Mouse (Mus musculus) liver, postnatal 0 days (tissue): ENCODE data around the gene Kcnk4. TPM values are rescaled to one million over a fixed set of nuclear protein-coding genes. Genes with fewer than 3 reads are reported as not detected.

Experiments
- ATAC-seq: fragments of 200-750 bp; cut with Nextera tagmentation; 2 replicates; pipeline ENCODE4 v1.8.0; 2017; ENCODE audit warnings: mild to moderate bottlenecking, moderate library complexity
- DNase-seq: peaks from one replicate; pipeline ENCODE4 v3.0.0-alpha.2; 2016
- H3K27ac ChIP-seq: fragments of 300-500 bp; sonication (generic); 2 replicates; pipeline ENCODE4 v1.5.1; 2014; ENCODE audit warnings: antibody characterized with exemption, moderate library complexity, mild to moderate bottlenecking, low read depth
- H3K27me3 ChIP-seq: fragments of 300-500 bp; sonication (generic); 2 replicates; pipeline ENCODE4 v1.6.1; 2014; ENCODE audit warnings: low read length, control low read depth, mixed read lengths; ENCODE audit not compliant: insufficient read depth
- H3K36me3 ChIP-seq: fragments of 300-500 bp; sonication (generic); replicated peaks from 2 replicates; pipeline ENCODE4 v1.6.1; 2014; ENCODE audit warnings: mild to moderate bottlenecking, control low read depth, low read length, moderate library complexity, mixed read lengths; ENCODE audit not compliant: insufficient read depth
- H3K4me1 ChIP-seq: fragments of 300-500 bp; sonication (generic); 2 replicates; pipeline ENCODE4 v1.6.1; 2014; ENCODE audit warnings: antibody characterized with exemption, mild to moderate bottlenecking, control low read depth; ENCODE audit not compliant: insufficient read depth
- H3K4me2 ChIP-seq: fragments of 300-500 bp; sonication (generic); 2 replicates; pipeline ENCODE4 v1.6.1; 2014; ENCODE audit warnings: low read depth, mild to moderate bottlenecking, low read length, moderate library complexity, mixed read lengths
- H3K4me3 ChIP-seq: fragments of 300-500 bp; sonication (generic); 2 replicates; pipeline ENCODE4 v1.5.1; 2014; ENCODE audit warnings: low read depth, low read length
- H3K9ac ChIP-seq: fragments of 300-500 bp; sonication (generic); replicated peaks from 2 replicates; pipeline ENCODE4 v1.6.1; 2014; ENCODE audit warnings: mild to moderate bottlenecking, moderate library complexity
- H3K9me3 ChIP-seq: fragments of 300-500 bp; sonication (generic); 2 replicates; pipeline ENCODE4 v1.6.1; 2016; ENCODE audit warnings: mild to moderate bottlenecking, control low read depth, low read length, mixed read lengths
- CTCF ChIP-seq: sonication (generic); IDR thresholded peaks from 2 replicates; pipeline ENCODE4 v1.5.1; 2016; ENCODE audit warnings: antibody characterized with exemption, low read depth
- EP300 ChIP-seq: IDR thresholded peaks from 2 replicates; pipeline ENCODE4 v1.6.1; 2016; ENCODE audit warnings: antibody characterized with exemption, low read depth, mild to moderate bottlenecking
- WGBS: fragments of 180-500 bp; shearing (Covaris S2); extraction: QIAGEN DNeasy Blood & Tissue Kit; methylation state at CpG from one replicate; pipeline ENCODE4 v1.1.7; 2014; ENCODE audit not compliant: insufficient replicate concordance; 5-methylcytosine and 5-hydroxymethylcytosine counted together
- polyA plus RNA-seq: library from polyadenylated mRNA; unstranded; fragments of >200 nt; fragmentation: Nextera tagmentation; extraction: Ambion mirVana; gene quantifications from 2 replicates; pipeline ENCODE4 v1.2.1, GENCODE M21; 2015

The Kcnk4 gene
- polyA plus RNA-seq, 1 experiment from 2014 or later, result 0.09 TPM

- Histone ChIP-seq H3K9ac (peak overlapping the region; percentile 69), H3K27ac (no peak overlapping the region), H3K9me3 (no peaks in the 10 kb centered on the region), H3K4me1 (peaks cover 26% of the 10 kb centered on the region), H3K27me3 (no peaks in the 10 kb centered on the region), H3K4me3 (peak overlapping the region; percentile 62), H3K36me3 (peaks cover 15% of the 10 kb centered on the region), H3K4me2 (peak overlapping the region; percentile 80)
- TF ChIP-seq EP300 (no peak), CTCF (no peak)
- 10% methylated on average over 15 of the region's 15 CpGs for WGBS
- ATAC-seq (no peak), DNase-seq (peak; percentile 52)
Measured at GRCm38 (mm10) chr19:6968491-6969271, 34.4 kb upstream of the Kcnk4 start.

- Histone ChIP-seq H3K9ac (no peak overlapping the region), H3K4me2 (no peak overlapping the region), H3K27ac (no peak overlapping the region), H3K36me3 (peaks cover 30% of the 10 kb centered on the region), H3K4me1 (peaks cover 12% of the 10 kb centered on the region), H3K27me3 (no peaks in the 10 kb centered on the region), H3K4me3 (no peak overlapping the region), H3K9me3 (no peaks in the 10 kb centered on the region)
- DNase-seq (no peak), ATAC-seq (no peak)
- 84% methylated on average over 10 of the region's 10 CpGs for WGBS
- TF ChIP-seq EP300, result no peak
- TF ChIP-seq CTCF, result no peak
Measured at GRCm38 (mm10) chr19:6956461-6956860, 22.1 kb upstream of the Kcnk4 start.

GRCm38 (mm10) chr19:6955424-6955823 lies 21.1 kb upstream of the Kcnk4 start:
- no peak for ATAC-seq
- H3K9me3 ChIP-seq, result no peaks in the 10 kb centered on the region
- H3K4me3 ChIP-seq, result no peak overlapping the region
- no peak overlapping the region for H3K27ac ChIP-seq
- TF ChIP-seq CTCF (peak; percentile 7; the same call in 1 of the 2 replicates), EP300 (no peak)
- peak; percentile 31 for DNase-seq
- H3K36me3 ChIP-seq, result peaks cover 30% of the 10 kb centered on the region
- H3K27me3 ChIP-seq, result no peaks in the 10 kb centered on the region
- H3K4me2 ChIP-seq, result no peak overlapping the region
- 78% methylated on average over 6 of the region's 7 CpGs for WGBS
- peaks cover 16% of the 10 kb centered on the region for H3K4me1 ChIP-seq
- no peak overlapping the region for H3K9ac ChIP-seq

- H3K9ac ChIP-seq, result no peak overlapping the region
- ATAC-seq, result no peak
Measured at GRCm38 (mm10) chr19:6954046-6954445, 19.7 kb upstream of the Kcnk4 start.

GRCm38 (mm10) chr19:6952712-6953037 lies 18.4 kb upstream of the Kcnk4 start:
- no peak for ATAC-seq
- peaks cover 17% of the 10 kb centered on the region for H3K36me3 ChIP-seq
- H3K4me2 ChIP-seq, result peak overlapping the region; percentile 100
- H3K4me1 ChIP-seq, result peaks cover 21% of the 10 kb centered on the region
- no peaks in the 10 kb centered on the region for H3K9me3 ChIP-seq
- 14% methylated on average over 3 of the region's 3 CpGs for WGBS
- H3K9ac ChIP-seq, result peak overlapping the region; percentile 64
- H3K4me3 ChIP-seq, result peak overlapping the region; percentile 60
- DNase-seq, result no peak
- peak overlapping the region; percentile 89 for H3K27ac ChIP-seq
- TF ChIP-seq CTCF (no peak), EP300 (no peak)
- no peaks in the 10 kb centered on the region for H3K27me3 ChIP-seq

More at GRCm38 (mm10) chr19:6954046-6954445, 19.7 kb upstream of the Kcnk4 start:
- H3K4me2 ChIP-seq, result no peak overlapping the region
- no peaks in the 10 kb centered on the region for H3K27me3 ChIP-seq
- H3K4me1 ChIP-seq, result peaks cover 21% of the 10 kb centered on the region
- H3K4me3 ChIP-seq, result no peak overlapping the region
- TF ChIP-seq EP300 (no peak), CTCF (peak; percentile 68)
- H3K27ac ChIP-seq, result no peak overlapping the region
- WGBS, result 76% methylated on average over 9 of the region's 9 CpGs
- H3K9me3 ChIP-seq, result no peaks in the 10 kb centered on the region
- peak; percentile 58 for DNase-seq
- H3K36me3 ChIP-seq, result peaks cover 21% of the 10 kb centered on the region

GRCm38 (mm10) chr19:6951994-6952711 lies 17.8 kb upstream of the Kcnk4 start:
- TF ChIP-seq EP300 (0 out of 2 replicates have a peak, but pooled peaks have one; percentile 7), CTCF (no peak)
- WGBS, result 3% methylated on average over 31 of the region's 31 CpGs
- peak overlapping the region; percentile 100 for H3K4me2 ChIP-seq

More at GRCm38 (mm10) chr19:6951994-6952711, 17.8 kb upstream of the Kcnk4 start:
- H3K27me3 ChIP-seq, result no peaks in the 10 kb centered on the region
- peak overlapping the region; percentile 64 for H3K9ac ChIP-seq
- peak overlapping the region; percentile 60 for H3K4me3 ChIP-seq
- ATAC-seq (peak; percentile 43), DNase-seq (peak; percentile 78)
- H3K27ac ChIP-seq, result peak overlapping the region; percentile 89
- peaks cover 12% of the 10 kb centered on the region for H3K36me3 ChIP-seq
- H3K4me1 ChIP-seq, result peaks cover 21% of the 10 kb centered on the region
- no peaks in the 10 kb centered on the region for H3K9me3 ChIP-seq
